Mouse (Mus musculus) midbrain, postnatal 0 days (tissue): ENCODE measurements at regions not wholly inside any gene's neighbourhood (a gene's known extent, or its start where the extent isn't known, plus 50 kb on each side); places are given as distances from the start of the nearest gene placed in this dataset.

Experiments
- ATAC-seq: fragments of 200-750 bp; cut with Nextera tagmentation; 2 replicates; pipeline ENCODE4 v1.8.0; 2017; ENCODE audit warnings: moderate number of reproducible peaks, mild to moderate bottlenecking, moderate TSS enrichment, moderate library complexity; ENCODE audit not compliant: low FRiP score
- DNase-seq: peaks from one replicate; pipeline ENCODE4 v3.0.0-alpha.2; 2015; ENCODE audit warnings: low spot score
- H3K27ac ChIP-seq: fragments of 300-500 bp; sonication (generic); 2 replicates; pipeline ENCODE4 v1.5.1; 2014; ENCODE audit warnings: low read depth, mild to moderate bottlenecking, low read length, mixed read lengths
- H3K27me3 ChIP-seq: fragments of 300-500 bp; sonication (generic); 2 replicates; pipeline ENCODE4 v1.6.1; 2014; ENCODE audit warnings: low read length, control low read depth, mixed read lengths; ENCODE audit not compliant: insufficient read depth
- H3K36me3 ChIP-seq: fragments of 300-500 bp; sonication (generic); 2 replicates; pipeline ENCODE4 v1.6.1; 2014; ENCODE audit warnings: low read length, control low read depth, mixed read lengths; ENCODE audit not compliant: insufficient read depth
- H3K4me1 ChIP-seq: fragments of 300-500 bp; sonication (generic); 2 replicates; pipeline ENCODE4 v1.6.1; 2014; ENCODE audit warnings: mild to moderate bottlenecking, control low read depth, antibody characterized with exemption, low read length, mixed read lengths; ENCODE audit not compliant: insufficient read depth
- H3K4me2 ChIP-seq: fragments of 300-500 bp; sonication (generic); 2 replicates; pipeline ENCODE4 v1.6.1; 2014; ENCODE audit warnings: low read depth, mild to moderate bottlenecking, low read length, mixed read lengths; ENCODE audit not compliant: poor library complexity, severe bottlenecking
- H3K4me3 ChIP-seq: fragments of 300-500 bp; sonication (generic); 2 replicates; pipeline ENCODE4 v1.5.1; 2014; ENCODE audit warnings: low read depth, mild to moderate bottlenecking, low read length, moderate library complexity
- H3K9ac ChIP-seq: fragments of 300-500 bp; sonication (generic); replicated peaks from 2 replicates; pipeline ENCODE4 v1.6.1; 2014; ENCODE audit warnings: mild to moderate bottlenecking, low read length, moderate library complexity, mixed read lengths; ENCODE audit not compliant: poor library complexity, severe bottlenecking
- H3K9me3 ChIP-seq: fragments of 300-500 bp; sonication (generic); 2 replicates; pipeline ENCODE4 v1.6.1; 2016; ENCODE audit warnings: low read length, control low read depth
- CTCF ChIP-seq: IDR thresholded peaks from 2 replicates; pipeline ENCODE4 v1.5.1; 2016; ENCODE audit warnings: antibody characterized with exemption, mild to moderate bottlenecking
- WGBS: fragments of 180-500 bp; shearing (Covaris S2); extraction: QIAGEN DNeasy Blood & Tissue Kit; methylation state at CpG from one replicate; pipeline ENCODE4 v1.1.7; 2014; 5-methylcytosine and 5-hydroxymethylcytosine counted together

DNA sequence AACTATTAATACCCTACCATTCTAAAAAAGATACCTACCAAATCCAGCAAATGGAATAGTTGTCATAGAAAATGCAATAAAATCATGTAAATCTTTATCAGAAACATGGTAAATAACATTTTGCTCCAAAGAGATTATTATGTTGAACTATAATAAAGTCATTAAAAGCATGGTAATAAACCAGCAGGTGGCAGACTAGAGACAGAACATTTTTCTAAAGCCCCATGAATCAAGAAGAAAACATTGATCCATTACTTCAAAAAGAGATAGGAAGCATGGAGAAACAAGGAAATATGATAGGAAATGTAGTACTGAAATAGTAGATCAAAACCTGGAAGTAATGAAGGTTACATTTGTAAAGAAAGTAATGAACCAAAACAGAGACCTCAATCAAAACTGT is 819.7 kb downstream of the Kcna4 start:
- Histone ChIP-seq H3K36me3 (no peaks in the 10 kb centered on the region), H3K27ac (no peak overlapping the region), H3K27me3 (no peaks in the 10 kb centered on the region), H3K4me3 (no peak overlapping the region), H3K9me3 (no peaks in the 10 kb centered on the region), H3K9ac (no peak overlapping the region), H3K4me1 (no peaks in the 10 kb centered on the region), H3K4me2 (no peak overlapping the region)
- no peak for TF ChIP-seq CTCF
- no peak for ATAC-seq
- DNase-seq: peak; percentile 5

DNA sequence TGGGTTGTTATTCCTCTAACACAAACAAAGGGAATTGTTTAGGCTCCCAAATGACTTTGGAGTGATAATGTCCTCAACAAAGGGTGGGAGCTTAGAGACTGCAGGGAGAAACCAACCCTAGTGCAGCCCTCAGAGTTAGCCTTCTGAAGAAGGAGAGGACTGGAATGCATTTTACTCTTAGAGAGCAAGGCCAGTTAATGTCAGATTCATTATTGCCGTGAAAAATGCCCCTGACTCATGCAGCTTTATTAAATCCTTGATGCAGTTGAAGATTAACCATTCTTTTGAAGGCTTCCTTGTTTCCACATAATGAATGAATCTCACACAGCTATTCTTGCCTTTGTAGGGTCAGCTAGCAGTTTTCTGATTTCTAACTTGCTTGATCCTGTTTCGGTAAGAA is 855.3 kb downstream of the Kcna4 start:
- no peak overlapping the region for H3K27ac ChIP-seq
- H3K4me2 ChIP-seq: no peak overlapping the region
- WGBS: 42% methylated on average over 2 of the region's 2 CpGs
- no peak overlapping the region for H3K4me3 ChIP-seq
- ATAC-seq (no peak), DNase-seq (no peak)
- H3K9me3 ChIP-seq: no peaks in the 10 kb centered on the region
- no peaks in the 10 kb centered on the region for H3K27me3 ChIP-seq
- no peak overlapping the region for H3K9ac ChIP-seq
- TF ChIP-seq CTCF: no peak
- H3K4me1 ChIP-seq: no peaks in the 10 kb centered on the region
- H3K36me3 ChIP-seq: no peaks in the 10 kb centered on the region

DNA sequence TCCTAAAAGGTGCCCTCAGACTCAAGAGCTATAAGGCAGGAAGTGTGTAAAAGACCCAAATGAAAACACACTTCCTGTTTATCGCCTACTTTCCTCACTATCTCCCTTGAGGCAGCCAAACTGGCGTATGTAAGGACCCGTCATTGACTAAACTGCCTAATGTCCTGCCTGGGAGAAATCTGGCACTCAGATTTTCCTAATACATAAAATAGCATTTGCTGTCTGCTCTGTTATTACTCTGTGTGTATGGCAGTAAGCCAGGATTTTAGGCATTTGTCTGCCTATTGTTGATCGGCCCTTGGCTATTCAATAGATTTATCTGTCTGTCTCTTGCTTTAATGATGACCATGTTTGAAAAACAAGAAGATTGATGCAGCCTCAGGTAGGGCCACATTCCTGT is 857.8 kb downstream of the Kcna4 start:
- no peak overlapping the region for H3K4me2 ChIP-seq
- no peak overlapping the region for H3K4me3 ChIP-seq
- no peaks in the 10 kb centered on the region for H3K9me3 ChIP-seq
- no peaks in the 10 kb centered on the region for H3K27me3 ChIP-seq
- H3K4me1 ChIP-seq: no peaks in the 10 kb centered on the region
- WGBS: 65% methylated on average over 4 of the region's 4 CpGs
- DNase-seq: no peak
- no peak for TF ChIP-seq CTCF
- ATAC-seq: no peak
- no peak overlapping the region for H3K27ac ChIP-seq
- H3K9ac ChIP-seq: no peak overlapping the region
- no peaks in the 10 kb centered on the region for H3K36me3 ChIP-seq

DNA sequence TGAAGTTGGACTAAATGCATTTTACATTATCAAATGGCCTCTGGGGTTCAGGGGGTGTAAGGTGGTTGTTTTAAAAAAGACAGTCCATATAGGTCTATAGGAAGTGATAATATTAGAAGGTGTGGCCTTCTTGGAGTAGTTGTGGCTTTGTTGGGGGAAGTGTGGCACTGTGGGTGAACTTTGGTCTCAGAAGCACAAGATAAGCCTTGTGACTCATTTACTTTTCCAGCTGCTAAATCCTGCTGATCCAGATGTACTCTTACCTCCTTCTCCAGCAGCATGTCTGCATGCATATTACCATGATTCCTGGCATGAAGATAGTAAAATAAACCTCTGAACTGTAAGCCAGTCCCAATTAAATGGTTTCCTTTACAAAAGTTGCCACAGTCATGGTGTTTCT is 865.8 kb downstream of the Kcna4 start:
- no peaks in the 10 kb centered on the region for H3K36me3 ChIP-seq
- ATAC-seq (no peak), DNase-seq (no peak)
- no peak overlapping the region for H3K4me2 ChIP-seq
- H3K27me3 ChIP-seq: no peaks in the 10 kb centered on the region
- no peak overlapping the region for H3K27ac ChIP-seq
- no peak overlapping the region for H3K4me3 ChIP-seq
- TF ChIP-seq CTCF: no peak
- H3K9ac ChIP-seq: no peak overlapping the region
- no peaks in the 10 kb centered on the region for H3K4me1 ChIP-seq
- H3K9me3 ChIP-seq: no peaks in the 10 kb centered on the region

DNA sequence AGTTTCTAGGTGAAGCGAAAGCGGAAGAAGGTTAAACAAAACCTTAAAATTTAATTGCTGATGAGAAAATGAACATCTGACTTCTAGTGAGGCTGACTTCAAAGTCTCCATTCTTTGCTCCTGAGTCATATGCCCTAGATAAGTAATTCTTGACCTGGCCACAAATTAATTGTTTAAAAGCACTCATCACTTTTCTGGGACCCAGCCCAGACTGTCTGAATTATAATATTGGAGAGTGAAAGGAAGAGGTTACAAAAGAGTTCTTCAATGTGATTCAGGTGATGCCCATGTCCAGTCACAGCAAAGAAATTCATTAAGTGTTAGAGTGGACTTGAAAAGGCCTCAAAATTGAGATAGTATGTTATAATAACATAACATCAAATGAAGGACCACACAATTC is 867.3 kb downstream of the Kcna4 start:
- no peak overlapping the region for H3K27ac ChIP-seq
- no peak for DNase-seq
- H3K4me2 ChIP-seq: no peak overlapping the region
- no peak overlapping the region for H3K4me3 ChIP-seq
- no peaks in the 10 kb centered on the region for H3K9me3 ChIP-seq
- no peak for ATAC-seq
- TF ChIP-seq CTCF: no peak
- WGBS: 97% methylated on average over 2 of the region's 2 CpGs
- H3K4me1 ChIP-seq: no peaks in the 10 kb centered on the region
- H3K9ac ChIP-seq: no peak overlapping the region
- no peaks in the 10 kb centered on the region for H3K27me3 ChIP-seq
- H3K36me3 ChIP-seq: no peaks in the 10 kb centered on the region

DNA sequence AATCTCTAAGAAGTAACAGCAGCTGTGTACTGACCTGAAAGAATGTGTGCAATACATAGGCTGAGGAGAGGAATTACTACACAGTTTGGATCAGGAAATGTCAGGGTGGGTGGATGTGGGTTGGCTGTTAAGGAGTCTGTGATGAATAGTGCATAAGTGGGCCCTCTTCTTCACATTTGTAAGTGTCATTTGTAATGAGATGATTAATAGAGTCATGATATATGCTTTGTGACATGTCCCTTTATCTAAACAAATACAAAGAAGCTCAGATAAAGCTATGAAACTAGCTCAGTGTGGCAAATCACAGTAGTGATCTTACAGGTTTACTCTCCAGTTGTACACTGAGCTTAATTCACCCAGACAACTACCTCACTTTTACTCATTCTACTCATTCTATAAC is 867.9 kb downstream of the Kcna4 start:
- Histone ChIP-seq H3K27ac (no peak overlapping the region), H3K9ac (no peak overlapping the region), H3K9me3 (no peaks in the 10 kb centered on the region), H3K27me3 (no peaks in the 10 kb centered on the region), H3K4me2 (no peak overlapping the region), H3K4me1 (no peaks in the 10 kb centered on the region), H3K36me3 (no peaks in the 10 kb centered on the region), H3K4me3 (no peak overlapping the region)
- TF ChIP-seq CTCF: no peak
- DNase-seq (no peak), ATAC-seq (no peak)

DNA sequence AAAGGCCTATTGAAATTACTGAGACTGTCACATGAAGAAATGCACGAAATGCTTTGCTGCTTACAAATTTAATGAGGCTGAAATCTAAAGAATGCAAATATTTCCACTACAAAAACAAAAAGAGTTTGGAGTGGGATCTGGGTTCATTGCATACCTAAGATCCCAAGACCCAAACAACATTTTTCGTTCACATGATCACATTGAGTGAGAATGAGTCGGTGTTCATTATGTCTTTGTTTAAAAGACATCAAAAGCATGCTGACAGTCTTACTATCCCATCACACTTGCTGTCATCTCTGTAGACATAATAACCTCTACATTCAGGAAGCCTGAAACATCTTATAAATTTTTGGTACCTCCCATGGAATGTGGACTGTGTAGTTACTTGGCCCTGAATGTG is 870.4 kb downstream of the Kcna4 start:
- ATAC-seq: no peak
- Histone ChIP-seq H3K36me3 (no peaks in the 10 kb centered on the region), H3K4me1 (no peaks in the 10 kb centered on the region), H3K4me2 (no peak overlapping the region), H3K9ac (no peak overlapping the region), H3K27ac (no peak overlapping the region), H3K4me3 (no peak overlapping the region), H3K27me3 (no peaks in the 10 kb centered on the region), H3K9me3 (no peaks in the 10 kb centered on the region)
- 79% methylated on average over 3 of the region's 3 CpGs for WGBS
- TF ChIP-seq CTCF: no peak
- DNase-seq: no peak
